Mouse (Mus musculus) testis, postnatal 14 days (tissue): ENCODE data around the gene Gm12258.

Experiments
- DNase-seq: peaks from one replicate; pipeline ENCODE4 v3.0.0; 2021; ENCODE audit warnings: low spot score

Gm12258 gene

DNA sequence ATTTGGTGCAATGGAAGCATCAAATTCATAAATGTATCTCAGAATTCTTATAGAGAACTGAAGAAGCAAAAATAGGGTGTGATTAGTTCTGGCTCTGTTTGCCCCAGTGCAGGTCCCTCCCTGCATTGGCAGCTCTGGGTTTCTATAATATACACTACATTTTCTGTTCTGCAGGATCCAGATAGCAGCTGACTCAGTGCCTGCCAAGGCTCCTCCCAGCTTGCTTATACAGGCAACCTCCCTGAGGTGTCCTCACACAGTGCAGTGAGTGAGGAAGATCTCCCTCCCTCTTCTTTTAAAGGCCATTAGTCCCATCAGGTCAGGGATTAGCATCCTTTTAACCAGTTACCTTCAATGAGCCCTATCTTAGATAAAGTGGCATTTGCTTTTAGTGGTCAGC, 54.1 kb downstream of the Gm12258 start:
- no peak for DNase-seq

- peak; percentile 95 for DNase-seq
Observed at GRCm38 (mm10) chr11:58903511-58904409, 56.8 kb downstream of the Gm12258 start, which contains the start of gene Zfp39. TSS of gene Zfp39 (minus strand) at chr11:58904225.

GRCm38 (mm10) chr11:58904410-58904718, 57.4 kb downstream of the Gm12258 start:
- no peak for DNase-seq

DNA sequence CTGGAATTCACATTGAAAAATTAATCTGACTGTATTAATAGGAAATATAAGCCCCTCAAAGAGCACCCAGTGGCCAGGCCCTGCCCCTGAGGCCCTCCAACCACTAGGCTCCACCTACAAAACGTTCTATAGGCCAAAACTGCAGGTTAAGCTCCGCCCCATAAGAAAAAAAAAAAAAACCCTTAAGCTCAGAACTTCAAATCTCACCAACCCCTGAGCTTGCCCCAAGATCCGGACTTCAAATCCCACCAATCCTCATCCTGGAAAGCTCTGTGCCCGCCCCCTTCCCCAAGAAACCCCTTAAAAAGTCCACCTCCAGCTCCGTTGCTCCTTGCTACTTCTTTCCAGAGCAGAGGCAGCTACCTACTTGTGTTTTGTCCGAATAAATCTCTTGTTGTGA, 57.9 kb downstream of the Gm12258 start:
- peak; percentile 89 for DNase-seq
